Mouse (Mus musculus): ENCODE data around the gene Jarid2.
A peak's percentile ranks its signal among the peaks of the same experiment; 100 is the strongest.

The Jarid2 gene

GRCm38 (mm10) chr13:44912851-44913250 is 183.6 kb downstream of the Jarid2 start:
- DNase-seq (ENCODE audit: inconsistent age in 2 of 2, low spot score in 1 of 2), result peak; percentile 15 to 53

GRCm38 (mm10) chr13:44913560-44913959 is 184.3 kb downstream of the Jarid2 start:
- DNase-seq (ENCODE audit: inconsistent age in 2 of 2, low spot score in 1 of 2), result no peak

- DNase-seq (ENCODE audit: inconsistent age in 2 of 2, low spot score in 1 of 2), result no peak
These were observed 186.1 kb downstream of the Jarid2 start for GRCm38 (mm10) chr13:44915382-44915781.

GRCm38 (mm10) chr13:44915945-44916344 is 186.7 kb downstream of the Jarid2 start:
- peak in 1 of 2 experiments; percentile 42 for DNase-seq (ENCODE audit: inconsistent age in 2 of 2, low spot score in 1 of 2)

GRCm38 (mm10) chr13:44917202-44917601 is 187.9 kb downstream of the Jarid2 start:
- no peak for DNase-seq (ENCODE audit: inconsistent age in 2 of 2, low spot score in 1 of 2)

GRCm38 (mm10) chr13:44918269-44918668 is 189.0 kb downstream of the Jarid2 start:
- DNase-seq (ENCODE audit: inconsistent age in 2 of 2, low spot score in 1 of 2), result no peak

GRCm38 (mm10) chr13:44921095-44921494 is 191.8 kb downstream of the Jarid2 start:
- DNase-seq (ENCODE audit: inconsistent age in 2 of 2, low spot score in 1 of 2), result no peak

GRCm38 (mm10) chr13:44921721-44922120 is 192.4 kb downstream of the Jarid2 start:
- DNase-seq (ENCODE audit: inconsistent age in 2 of 2, low spot score in 1 of 2), result no peak

GRCm38 (mm10) chr13:44924042-44924441 is 194.8 kb downstream of the Jarid2 start:
- DNase-seq (ENCODE audit: inconsistent age in 2 of 2, low spot score in 1 of 2), result peak in 1 of 2 experiments; percentile 63

- no peak for DNase-seq (ENCODE audit: inconsistent age in 2 of 2, low spot score in 1 of 2)
These were observed 195.9 kb downstream of the Jarid2 start for GRCm38 (mm10) chr13:44925173-44925572.

GRCm38 (mm10) chr13:44926311-44926710 is 197.0 kb downstream of the Jarid2 start:
- no peak for DNase-seq (ENCODE audit: inconsistent age in 2 of 2, low spot score in 1 of 2)

- DNase-seq (ENCODE audit: inconsistent age in 2 of 2, low spot score in 1 of 2), result no peak
These were observed 203.3 kb downstream of the Jarid2 start for GRCm38 (mm10) chr13:44932307-44933264.

- DNase-seq (ENCODE audit: inconsistent age in 2 of 2, low spot score in 1 of 2), result no peak
These were observed 204.3 kb downstream of the Jarid2 start for GRCm38 (mm10) chr13:44933575-44933974.

GRCm38 (mm10) chr13:44937681-44938080 is 208.4 kb downstream of the Jarid2 start:
- no peak for DNase-seq (ENCODE audit: inconsistent age in 2 of 2, low spot score in 1 of 2)

- no peak for DNase-seq (ENCODE audit: inconsistent age in 2 of 2, low spot score in 1 of 2)
These were observed 210.2 kb downstream of the Jarid2 start for GRCm38 (mm10) chr13:44939326-44940035.

- DNase-seq (ENCODE audit: inconsistent age in 2 of 2, low spot score in 1 of 2), result no peak
These were observed 214.3 kb downstream of the Jarid2 start for GRCm38 (mm10) chr13:44943618-44944017.

- DNase-seq (ENCODE audit: inconsistent age in 2 of 2, low spot score in 1 of 2), result no peak
These were observed 217.8 kb downstream of the Jarid2 start for GRCm38 (mm10) chr13:44946880-44947635.

GRCm38 (mm10) chr13:44948320-44949250 is 219.3 kb downstream of the Jarid2 start:
- no peak for DNase-seq (ENCODE audit: inconsistent age in 2 of 2, low spot score in 1 of 2)

GRCm38 (mm10) chr13:44952393-44953086 is 223.3 kb downstream of the Jarid2 start:
- DNase-seq (ENCODE audit: inconsistent age in 2 of 2, low spot score in 1 of 2), result no peak

Measured in adrenal gland, adult (tissue).